Mouse (Mus musculus) adrenal gland (tissue): ENCODE results near the gene Kcnd3.

Source experiments
- intact Hi-C: fragments of 180-260 bp; cut with DNase I; formaldehyde crosslinking; loops from one replicate; pipeline ENCODE4 v1.15.1; 2025

Kcnd3 gene

DNA sequence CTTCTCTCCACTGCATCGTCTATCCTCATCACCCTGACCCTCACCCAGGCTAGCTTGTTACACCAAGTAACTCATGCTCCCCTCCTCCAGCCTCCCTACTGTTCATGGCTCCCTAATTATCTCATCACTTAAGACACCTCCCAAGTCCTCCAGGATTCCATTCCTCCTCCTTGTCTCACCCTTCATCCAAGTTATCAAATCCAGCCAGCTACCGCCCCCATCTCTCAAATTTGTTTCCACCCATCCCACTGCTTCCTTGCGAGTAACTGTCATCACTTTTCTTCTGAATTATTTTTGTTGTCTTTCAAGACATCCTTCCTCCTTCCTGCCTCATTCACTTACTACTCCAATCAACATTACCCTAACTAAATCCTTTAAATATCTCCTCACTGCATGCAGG, 126.2 kb downstream of the Kcnd3 start:
- intact Hi-C loops = no loop called here

DNA sequence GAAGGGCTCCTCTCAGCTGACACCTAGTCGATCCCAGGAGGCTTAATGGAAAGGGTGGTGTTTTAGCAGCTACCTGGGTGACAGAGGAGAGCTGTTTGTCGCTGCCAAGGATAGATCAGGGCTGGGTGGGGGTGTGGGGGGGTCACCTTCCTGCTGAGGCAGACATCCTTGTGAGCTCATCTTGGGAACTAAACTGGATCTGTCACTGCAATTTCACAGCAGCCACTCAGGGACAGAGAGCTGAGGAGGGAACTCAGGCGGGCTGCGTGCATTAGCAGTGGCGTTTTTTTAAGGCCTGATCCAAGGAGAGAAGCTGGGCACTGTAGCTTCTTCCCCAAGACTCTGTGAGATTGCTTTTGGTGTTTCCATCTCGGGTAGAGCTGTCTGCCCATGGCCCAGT, 129.0 kb downstream of the Kcnd3 start:
- intact Hi-C loops = no loop called here

DNA sequence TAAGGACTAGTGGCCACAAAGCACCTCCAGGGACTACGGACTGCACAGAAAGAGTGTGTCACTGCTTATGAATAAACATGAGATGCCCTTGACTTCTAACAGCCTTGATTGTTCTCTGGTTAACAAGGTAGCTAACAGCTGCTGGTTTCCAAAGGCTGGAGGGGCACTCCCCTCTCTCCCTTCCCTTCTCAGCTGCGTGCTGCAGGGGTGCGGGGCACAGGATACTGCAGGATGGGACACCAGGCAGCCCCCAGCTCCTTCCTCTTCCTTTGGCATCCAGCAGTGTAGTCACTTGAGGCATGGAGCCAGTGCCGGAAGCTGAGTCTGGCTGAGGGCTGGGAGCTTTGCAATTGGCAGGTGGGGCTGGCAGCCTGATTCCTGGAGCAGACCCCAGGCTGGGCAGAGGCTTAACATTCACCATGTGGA, 133.6 kb downstream of the Kcnd3 start:
- intact Hi-C loops = no loop called here

DNA sequence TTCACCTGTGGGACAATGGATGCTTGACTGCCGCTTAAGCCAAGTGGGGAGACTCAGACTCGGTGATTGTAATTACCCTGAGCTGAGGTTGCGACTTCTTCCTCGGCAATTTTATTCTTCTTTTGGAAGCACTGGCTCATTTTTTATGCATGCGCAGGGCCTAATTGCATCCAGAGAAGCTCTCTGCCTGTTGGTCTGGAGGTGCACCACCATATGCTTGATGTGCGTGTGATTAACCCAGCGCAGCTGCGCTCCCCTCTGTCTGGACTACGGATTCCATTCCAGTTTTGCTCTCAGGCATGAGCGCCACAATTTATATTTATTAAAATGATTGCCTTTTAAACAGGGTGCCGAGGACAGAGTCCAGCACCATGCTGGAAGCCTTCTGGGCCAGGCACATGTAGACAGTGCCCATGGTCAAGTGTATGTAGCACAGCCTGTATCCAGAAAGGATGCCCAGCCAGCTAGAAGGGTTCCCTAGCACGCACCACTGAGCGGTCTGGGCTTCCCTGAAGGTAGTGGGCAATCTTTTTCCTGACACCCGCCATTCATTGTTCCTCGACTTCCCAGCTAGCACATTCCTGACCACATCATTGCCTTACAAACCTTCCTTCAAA, 138.0 kb downstream of the Kcnd3 start:
- intact Hi-C loops = no loop called here

DNA sequence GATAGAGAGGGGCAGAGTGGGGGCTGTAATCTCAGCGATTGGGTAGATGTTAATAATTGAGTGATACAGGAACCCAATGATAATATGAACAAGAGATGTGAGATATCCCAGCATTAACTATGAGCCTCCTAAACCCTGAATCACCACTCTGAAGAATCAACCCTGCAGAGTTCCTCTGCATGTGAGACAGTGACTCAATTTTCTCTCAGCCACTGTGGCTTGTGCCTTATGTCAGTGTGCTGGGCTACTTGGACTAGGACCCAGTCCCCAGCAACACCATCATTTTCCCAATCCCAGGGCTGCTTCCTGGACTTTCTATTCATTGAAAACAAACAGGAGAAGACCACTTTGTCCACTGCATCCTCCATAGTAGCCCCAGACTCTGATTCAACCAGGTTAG, 139.6 kb downstream of the Kcnd3 start:
- intact Hi-C loops = no loop called here

DNA sequence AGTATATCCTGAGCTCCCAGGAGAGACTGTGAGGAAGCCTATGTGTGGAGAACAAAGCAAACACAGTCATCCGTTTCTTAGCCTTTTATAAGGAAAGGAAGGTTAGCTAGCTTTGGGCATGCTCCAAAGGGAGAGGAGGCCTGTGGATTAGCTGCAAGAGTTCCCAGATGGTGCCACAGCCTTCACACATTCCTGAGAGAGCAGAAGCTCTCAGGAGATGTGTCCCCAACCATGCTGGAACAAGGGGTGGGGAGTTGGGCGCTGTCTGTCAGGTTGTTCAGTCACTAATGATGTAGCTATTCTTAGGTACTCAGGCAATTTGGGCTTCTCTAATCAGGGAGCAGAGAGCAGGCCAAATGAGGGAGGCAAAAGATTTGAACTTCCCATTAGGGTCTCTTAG, 140.1 kb downstream of the Kcnd3 start:
- intact Hi-C loops = no loop called here

DNA sequence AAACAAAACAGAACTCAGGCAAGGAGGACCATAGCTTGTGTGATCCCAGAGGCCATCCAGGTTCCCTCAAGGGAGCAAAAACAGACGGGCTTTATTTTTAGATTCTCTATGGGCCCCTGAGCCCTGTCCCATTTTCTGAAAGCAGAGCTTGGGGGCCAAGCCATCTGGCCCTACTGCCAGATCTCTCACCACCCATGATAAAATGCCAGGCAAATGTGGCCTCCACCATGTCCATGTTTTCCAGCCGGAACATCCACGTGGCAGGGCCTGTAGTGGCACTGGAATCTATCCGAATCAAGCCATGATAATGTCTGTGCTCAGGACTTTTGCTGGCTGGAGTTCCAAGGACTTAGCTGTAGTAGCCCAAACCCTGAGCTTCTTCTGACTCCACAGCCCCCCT, 148.4 kb downstream of the Kcnd3 start:
- intact Hi-C loops = no loop called here

DNA sequence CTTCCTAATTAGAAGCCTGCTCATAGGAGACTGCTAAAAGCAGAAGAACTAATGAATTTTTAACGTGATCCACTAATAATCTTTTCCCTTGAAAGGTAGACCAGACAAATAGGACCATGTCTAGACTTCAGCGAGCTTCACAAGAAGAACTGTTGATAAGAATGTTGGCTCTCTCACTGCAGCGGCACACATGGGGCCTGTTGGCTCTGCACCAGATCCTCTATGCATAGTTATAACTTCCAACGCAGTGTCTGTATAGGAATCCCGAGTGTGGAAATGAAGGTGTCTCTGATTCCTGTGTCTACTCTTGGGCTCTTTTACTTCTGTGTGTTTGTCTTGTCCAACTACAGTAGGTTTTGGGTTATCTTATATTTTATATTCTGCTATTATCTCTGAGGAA, 150.8 kb downstream of the Kcnd3 start:
- intact Hi-C loops = no loop called here

DNA sequence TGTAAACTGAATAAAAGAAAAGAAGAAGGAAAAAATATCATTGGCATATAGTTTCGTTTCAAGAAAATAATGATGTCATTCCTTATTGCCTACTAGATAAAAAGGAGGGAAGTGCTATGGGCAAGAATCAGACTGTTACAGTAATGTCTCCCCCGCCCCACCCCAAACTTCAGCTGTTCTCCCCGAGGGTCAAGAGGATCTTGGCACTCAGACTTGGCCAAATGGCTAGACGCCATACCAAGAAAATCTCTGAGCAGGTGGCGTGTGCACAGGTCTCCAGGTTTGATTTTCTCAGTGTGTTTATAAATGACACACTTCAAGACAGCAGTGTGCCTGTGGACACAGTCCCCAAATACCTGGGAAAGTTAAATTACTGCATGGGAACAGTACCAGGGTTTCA, 153.6 kb downstream of the Kcnd3 start:
- intact Hi-C loops = no loop called here

DNA sequence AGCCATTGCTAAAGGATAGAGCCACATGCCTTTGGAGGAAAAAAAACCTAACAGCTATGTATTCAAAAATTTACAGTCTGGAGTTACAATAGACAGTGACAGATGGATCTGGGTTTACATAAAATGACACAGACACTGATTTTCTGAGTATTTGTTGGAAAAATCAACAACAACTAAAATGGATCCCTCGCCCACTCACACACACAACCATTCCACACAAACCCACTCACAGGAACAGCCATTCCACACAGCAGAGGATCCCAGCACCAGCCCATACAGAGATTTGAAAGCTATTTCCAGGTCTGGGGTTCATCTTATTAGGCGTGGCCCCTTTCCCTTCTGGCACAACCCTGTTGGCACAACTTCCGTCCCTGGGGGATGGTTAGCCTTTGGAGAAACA, 156.7 kb downstream of the Kcnd3 start:
- intact Hi-C loops = no loop called here

DNA sequence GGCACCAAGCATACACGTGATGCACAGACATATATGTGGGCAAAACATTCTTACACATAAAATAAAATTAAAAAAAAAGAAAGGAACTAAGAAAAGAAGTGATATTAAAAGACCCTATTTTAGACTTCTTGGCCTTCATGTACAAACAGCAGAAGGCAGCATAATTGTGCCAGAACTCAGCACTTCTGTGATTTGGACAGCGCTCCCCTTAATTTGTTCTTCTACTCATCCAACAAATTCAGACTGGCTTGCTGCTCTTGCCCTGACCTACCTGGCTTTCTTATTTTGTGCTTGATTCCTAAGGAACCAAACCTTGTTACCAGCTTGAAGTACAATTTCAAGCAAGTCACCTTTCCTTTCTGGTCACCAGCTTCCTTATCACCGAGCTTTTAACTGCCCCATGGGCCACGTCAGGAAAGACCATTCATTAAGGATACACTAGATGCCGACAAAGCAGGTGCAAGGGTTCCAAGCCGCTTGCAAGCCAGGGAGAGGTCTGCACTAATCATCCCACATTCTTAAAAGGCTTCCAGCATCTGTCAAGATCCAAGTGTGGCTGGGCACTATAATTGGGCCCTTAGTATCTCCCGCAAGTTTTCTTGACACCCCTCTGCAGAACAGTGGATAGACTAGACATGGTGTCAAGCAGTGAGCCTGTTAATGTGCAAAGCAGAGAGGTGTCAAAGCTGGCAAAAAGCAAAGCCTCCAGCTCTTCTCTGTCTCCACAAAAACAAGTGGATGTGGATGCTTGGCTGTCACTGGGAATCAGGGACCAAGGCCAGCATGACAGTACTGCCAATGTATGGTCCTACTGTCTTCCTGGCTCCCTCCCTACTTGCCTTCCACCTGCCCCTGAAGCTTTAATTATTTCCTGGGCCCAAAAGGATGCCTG, 159.6 kb downstream of the Kcnd3 start:
- intact Hi-C loops = no loop called here

DNA sequence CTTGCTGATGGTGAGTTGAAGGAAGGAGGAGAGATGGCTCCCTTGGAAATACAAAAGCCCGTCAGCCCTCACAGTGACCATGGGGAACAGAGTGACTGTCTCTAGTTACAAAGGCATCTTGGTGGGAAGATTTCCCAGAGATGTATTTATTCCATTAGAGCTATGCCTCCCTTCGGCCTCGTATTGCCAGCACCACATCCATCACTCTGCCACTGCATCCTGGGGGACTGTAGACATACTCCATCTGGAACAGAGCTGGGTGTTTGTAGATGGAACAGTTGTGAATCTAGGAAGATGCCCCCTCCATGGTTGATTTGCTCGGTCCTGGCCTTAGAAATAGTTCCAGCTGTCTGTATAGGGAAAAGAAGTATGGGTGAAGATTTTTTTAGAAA, 160.3 kb downstream of the Kcnd3 start:
- intact Hi-C loops = no loop called here

DNA sequence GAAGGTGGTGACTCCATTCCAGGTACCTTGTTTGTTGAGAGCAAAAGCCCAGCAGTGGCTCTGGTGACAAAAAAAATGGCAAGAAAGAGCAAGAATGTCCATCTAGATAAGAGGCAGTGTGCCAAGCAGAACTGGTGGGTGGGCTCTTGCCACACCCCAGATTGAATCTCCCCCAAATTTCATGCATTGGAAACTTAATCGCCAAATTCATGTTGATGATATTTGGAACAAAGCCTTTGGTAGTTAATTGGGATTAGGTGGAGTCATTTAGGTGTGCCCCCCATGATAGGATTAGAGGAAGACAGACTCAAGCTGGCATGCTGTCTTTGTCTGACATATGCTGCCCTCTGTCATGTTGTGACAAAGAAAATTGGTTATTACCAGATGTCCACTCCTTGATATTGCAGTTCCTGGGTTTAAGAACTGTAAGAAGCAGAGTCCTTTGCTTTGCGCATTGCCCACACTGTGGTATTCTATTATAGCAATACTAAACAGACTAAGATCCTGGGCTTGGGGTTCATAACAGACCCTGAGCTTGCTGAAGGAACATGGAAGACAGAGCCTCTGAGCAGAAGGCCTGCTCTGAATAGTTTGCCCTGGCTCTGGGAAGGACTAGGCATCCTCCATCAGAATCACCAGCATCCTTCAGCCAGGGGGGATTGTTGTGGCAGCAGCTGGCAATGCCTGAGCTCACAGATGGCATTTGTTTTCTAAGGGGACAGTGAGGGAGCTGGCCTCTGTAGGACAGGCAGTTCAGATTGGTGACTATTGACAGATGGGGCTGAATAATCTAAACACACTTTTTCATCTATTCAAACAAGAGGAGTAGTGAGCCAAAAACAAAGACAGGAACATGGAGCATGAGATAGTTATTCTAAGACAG, 165.0 kb downstream of the Kcnd3 start:
- intact Hi-C loops = no loop called here

DNA sequence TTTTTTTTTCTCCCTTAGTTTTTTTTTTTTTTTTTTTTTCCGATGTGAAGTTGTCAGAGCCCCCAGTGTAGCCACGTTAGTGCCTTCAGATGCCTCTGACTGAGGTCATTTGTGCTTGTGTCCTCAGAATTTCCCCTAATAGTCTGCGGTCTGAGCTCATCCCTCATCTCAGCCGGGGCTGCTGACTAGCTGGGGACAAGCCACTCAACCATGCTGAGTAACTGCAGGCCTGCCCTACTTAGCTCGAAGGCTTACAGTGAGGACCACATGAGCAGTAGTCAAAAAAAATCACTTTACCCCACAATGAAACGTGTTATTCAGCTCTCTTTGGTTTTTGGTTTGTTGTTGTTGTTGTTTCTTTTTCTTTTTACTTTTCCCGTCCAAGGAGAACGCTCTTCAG, 169.0 kb downstream of the Kcnd3 start:
- intact Hi-C loops = no loop called here

DNA sequence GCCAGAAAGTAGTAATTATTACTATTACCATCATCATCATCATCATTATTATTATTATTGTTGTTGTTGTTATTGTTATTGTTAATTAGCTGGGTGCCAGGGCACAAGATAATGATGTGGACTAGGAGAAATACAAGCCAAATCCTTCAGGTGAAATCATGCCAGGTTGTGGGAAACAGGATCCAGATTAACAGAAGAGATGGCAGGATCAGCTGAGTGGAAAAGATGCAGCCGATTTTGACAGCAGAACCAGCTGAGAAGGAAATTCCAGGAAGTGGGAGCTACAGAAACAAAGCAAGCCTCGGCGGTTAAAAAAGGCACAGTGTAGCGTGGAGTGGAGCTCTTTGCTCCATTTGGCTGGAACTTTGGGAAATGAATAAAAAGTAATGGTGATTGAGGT, 171.0 kb downstream of the Kcnd3 start:
- intact Hi-C loops = no loop called here

DNA sequence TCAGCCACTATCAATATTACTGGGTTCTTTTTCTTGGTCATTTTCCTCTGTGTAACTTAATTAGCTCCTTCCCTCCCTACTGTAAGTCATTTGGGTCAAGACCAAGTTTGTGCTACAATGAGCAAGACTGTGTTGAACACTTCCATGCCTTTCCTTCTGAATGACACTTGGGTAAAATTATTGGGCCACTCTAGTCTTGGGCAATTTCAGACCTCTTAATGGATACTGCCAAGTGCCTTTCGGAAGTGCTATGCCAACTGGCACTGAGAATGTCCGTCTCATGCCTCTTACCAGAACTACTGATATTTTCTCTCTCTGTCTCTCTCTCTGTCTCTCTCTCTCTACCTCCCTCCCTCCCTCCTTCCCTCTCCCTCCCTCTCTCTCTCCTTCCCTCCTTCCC, 173.8 kb downstream of the Kcnd3 start:
- intact Hi-C loops = no loop called here

DNA sequence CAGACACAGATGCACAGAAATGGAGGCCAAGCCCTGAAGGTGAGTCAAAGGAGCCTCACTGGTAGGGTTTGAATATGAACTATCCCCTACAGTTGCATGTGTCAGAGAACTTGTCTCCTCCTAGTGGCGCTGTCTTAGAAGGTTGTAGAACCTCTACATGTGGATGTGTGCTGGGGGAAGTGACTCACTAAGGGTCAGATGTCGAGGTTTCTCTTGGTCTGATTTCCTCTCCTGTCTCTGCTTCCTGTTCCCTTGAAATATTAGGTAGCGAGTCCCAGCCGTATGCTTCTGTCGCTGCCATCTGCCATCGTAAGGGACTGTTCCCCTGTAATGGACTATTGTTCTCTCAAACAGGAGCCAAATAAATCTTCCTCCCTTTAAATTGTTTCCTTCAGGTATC, 175.1 kb downstream of the Kcnd3 start:
- intact Hi-C loops = no loop called here

DNA sequence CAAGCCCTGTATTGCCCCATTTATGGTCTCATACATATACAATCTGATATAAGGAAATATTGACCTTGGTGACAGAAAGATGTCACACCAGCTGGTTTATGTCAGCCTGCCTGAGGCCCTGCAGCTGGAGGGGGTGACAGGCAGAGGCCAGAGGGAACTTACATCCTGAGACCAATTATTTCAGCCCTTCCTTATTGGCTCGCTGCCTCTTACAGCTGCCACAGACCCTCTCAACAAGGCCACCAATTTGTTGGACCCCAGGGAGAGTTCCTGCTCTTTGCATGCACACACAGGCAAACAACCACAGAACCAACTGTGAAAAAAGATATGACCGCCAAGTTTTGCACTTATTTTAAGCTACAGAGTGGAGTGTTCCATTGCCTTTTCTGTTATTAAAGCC, 180.2 kb downstream of the Kcnd3 start:
- intact Hi-C loops = no loop called here

DNA sequence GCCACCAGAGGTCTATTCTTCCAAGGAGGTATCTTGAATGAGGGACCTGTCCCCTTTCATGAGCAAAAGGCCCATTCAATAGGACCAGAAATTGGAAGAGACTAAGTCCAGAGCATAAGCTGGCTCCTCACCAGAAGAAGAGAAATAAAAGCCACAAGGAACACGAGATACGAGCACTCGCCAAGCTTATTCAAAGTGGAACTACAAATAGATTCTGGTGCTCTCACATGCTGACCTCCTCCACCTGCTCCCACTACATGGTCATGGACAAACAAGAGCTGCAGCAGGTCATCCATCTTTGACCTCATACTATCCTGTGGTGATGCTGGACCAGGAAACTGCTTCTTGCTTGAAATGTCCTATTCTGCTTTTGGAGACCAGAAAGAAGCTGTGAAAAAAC, 180.9 kb downstream of the Kcnd3 start:
- intact Hi-C loops = no loop called here

DNA sequence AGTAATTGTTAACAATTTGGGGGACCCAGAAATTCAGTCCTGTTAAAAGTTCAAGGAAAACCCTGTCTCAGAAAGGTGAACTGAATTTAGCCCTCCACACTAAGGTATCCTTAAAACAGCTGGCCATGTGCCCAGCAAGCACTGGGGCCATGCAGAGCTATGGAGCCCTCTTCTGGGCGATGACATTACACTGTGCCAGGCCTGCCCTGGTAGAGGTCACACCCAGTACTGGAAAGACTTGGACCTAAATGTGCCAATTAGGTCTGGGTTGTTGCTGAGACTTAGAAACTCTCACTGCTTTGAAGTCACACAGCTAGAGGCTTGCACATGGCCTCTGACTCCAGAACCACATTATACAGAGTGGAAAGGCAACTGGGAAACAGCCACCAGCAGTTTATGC, 190.1 kb downstream of the Kcnd3 start:
- intact Hi-C loops = loop anchor here (10.0 kb wide), 1 partner anchor 527 kb away; no protein-coding TSS in a partner anchor

DNA sequence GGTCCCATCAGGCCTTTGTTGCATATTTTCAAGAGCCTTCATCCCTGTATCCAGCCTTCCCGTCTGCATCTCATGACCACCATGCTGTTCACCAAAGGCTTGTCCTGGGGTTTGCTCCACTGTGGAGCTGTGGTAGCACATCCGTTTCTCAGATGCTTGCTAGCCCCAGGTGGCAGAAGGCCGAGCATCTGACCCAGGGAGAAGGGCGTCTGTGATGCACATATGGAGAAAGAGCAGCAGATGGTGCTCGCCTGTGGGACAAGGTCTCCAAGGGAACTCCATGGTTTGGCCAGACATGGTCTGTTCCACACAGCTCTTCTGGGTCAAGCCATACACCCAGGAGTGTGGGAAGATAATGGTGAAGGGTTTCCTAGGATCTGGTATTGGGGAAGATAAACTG, 191.4 kb downstream of the Kcnd3 start:
- intact Hi-C loops = loop anchor here (10.0 kb wide), 1 partner anchor 529 kb away; no protein-coding TSS in a partner anchor
